In genomic region chr1:136141176-136141950, GRCm38 (mm10) we compare ENCODE assay signal across 8 mouse cellular contexts. TPM values are rescaled to one million over a fixed set of nuclear protein-coding genes. Genes with fewer than 3 reads are reported as not detected.
DNase-seq lines count a peak whose midpoint lies in the region; ATAC-seq lines count a peak whose summit lies in the region.

No protein-coding gene starts in this region.

- H3K9ac ChIP-seq in midbrain, embryonic 11.5 days (ENCODE audit: low read length) = no peak overlapping the region
- H3K9ac ChIP-seq in liver, embryonic 12.5 days = no peak overlapping the region
- H3K9ac ChIP-seq in neural tube, embryonic 14.5 days (replicated peaks; ENCODE audit: low read depth, low read length) = no peak overlapping the region

- H3K4me1 ChIP-seq in midbrain, embryonic 10.5 days = peaks cover 84% of the 10 kb centered on the region
- peaks cover 62% of the 10 kb centered on the region for H3K4me1 ChIP-seq in midbrain, embryonic 11.5 days (ENCODE audit: control insufficient read depth, insufficient read depth, low read length)
- H3K4me1 ChIP-seq in liver, embryonic 12.5 days = peaks cover 84% of the 10 kb centered on the region
- peaks cover 73% of the 10 kb centered on the region for H3K4me1 ChIP-seq in neural tube, embryonic 14.5 days (ENCODE audit: control insufficient read depth, insufficient read depth, low read length)

- WGBS in midbrain, embryonic 10.5 days = 83% methylated on average over 11 of the region's 11 CpGs
- WGBS in midbrain, embryonic 11.5 days = 85% methylated on average over 11 of the region's 11 CpGs
- WGBS in liver, embryonic 12.5 days (ENCODE audit: insufficient replicate concordance) = 59% methylated on average over 11 of the region's 11 CpGs
- WGBS in neural tube, embryonic 14.5 days = 85% methylated on average over 11 of the region's 11 CpGs

- peak overlapping the region; percentile 42 for H3K27ac ChIP-seq in midbrain, embryonic 10.5 days (replicated peaks)
- H3K27ac ChIP-seq in midbrain, embryonic 11.5 days (ENCODE audit: low read depth, low read length) = no peak overlapping the region
- 0 out of 2 replicates have a peak overlapping the region, but pooled peaks have one; percentile 17 for H3K27ac ChIP-seq in liver, embryonic 12.5 days
- peak overlapping the region; percentile 53 for H3K27ac ChIP-seq in neural tube, embryonic 14.5 days (ENCODE audit: low read depth, low read length)

- no peak for DNase-seq in cerebellum, adult 8-10 months
- no peak for DNase-seq in midbrain, embryonic 10.5 days (ENCODE audit: low spot score)
- no peak for DNase-seq in midbrain, embryonic 11.5 days (ENCODE audit: low spot score, missing footprints)
- DNase-seq in gastrocnemius, postnatal 14 days = no peak
- no peak for DNase-seq in thymus, postnatal 25 days

- no peak overlapping the region for H3K4me2 ChIP-seq in midbrain, embryonic 11.5 days
- 0 out of 2 replicates have a peak overlapping the region, but pooled peaks have one; percentile 96 for H3K4me2 ChIP-seq in liver, embryonic 12.5 days
- no peak overlapping the region for H3K4me2 ChIP-seq in neural tube, embryonic 14.5 days (ENCODE audit: low read depth, low read length)

- intact Hi-C loops in gastrocnemius, postnatal 14 days (cut with DNase I; ENCODE audit: low total_unique reads) = no loop called here

- H3K9me3 ChIP-seq in midbrain, embryonic 10.5 days (replicated peaks) = no peaks in the 10 kb centered on the region
- H3K9me3 ChIP-seq in midbrain, embryonic 11.5 days (ENCODE audit: control insufficient read depth, low read length) = no peaks in the 10 kb centered on the region
- no peaks in the 10 kb centered on the region for H3K9me3 ChIP-seq in liver, embryonic 12.5 days (replicated peaks)
- H3K9me3 ChIP-seq in neural tube, embryonic 14.5 days (ENCODE audit: control insufficient read depth, low read length) = no peaks in the 10 kb centered on the region

- peaks cover 26% of the 10 kb centered on the region for H3K27me3 ChIP-seq in midbrain, embryonic 10.5 days (ENCODE audit: low read depth, poor library complexity, severe bottlenecking)
- no peaks in the 10 kb centered on the region; the same call in 1 of the 2 replicates for H3K27me3 ChIP-seq in midbrain, embryonic 11.5 days (ENCODE audit: control insufficient read depth, insufficient read depth, low read length)
- H3K27me3 ChIP-seq in liver, embryonic 12.5 days (replicated peaks) = no peaks in the 10 kb centered on the region
- no peaks in the 10 kb centered on the region for H3K27me3 ChIP-seq in neural tube, embryonic 14.5 days (ENCODE audit: control insufficient read depth, insufficient read depth, low read length)

- 0 out of 2 replicates have a peak, but pooled peaks have one; percentile 2 for ATAC-seq in cerebellum, adult (ENCODE audit: insufficient number of reproducible peaks, low FRiP score, low TSS enrichment)
- no peak for ATAC-seq in midbrain, embryonic 11.5 days (ENCODE audit: low FRiP score)
- no peak for ATAC-seq in liver, embryonic 12.5 days
- no peak for ATAC-seq in neural tube, embryonic 14.5 days (ENCODE audit: low read depth)

- no peak overlapping the region for H3K4me3 ChIP-seq in midbrain, embryonic 10.5 days
- H3K4me3 ChIP-seq in midbrain, embryonic 11.5 days (ENCODE audit: low read depth, low read length) = no peak overlapping the region
- H3K4me3 ChIP-seq in liver, embryonic 12.5 days = no peak overlapping the region
- H3K4me3 ChIP-seq in neural tube, embryonic 14.5 days (ENCODE audit: low read depth, low read length) = no peak overlapping the region

- H3K36me3 ChIP-seq in midbrain, embryonic 10.5 days = peaks cover 15% of the 10 kb centered on the region
- H3K36me3 ChIP-seq in midbrain, embryonic 11.5 days (ENCODE audit: control insufficient read depth, insufficient read depth, low read length) = no peaks in the 10 kb centered on the region
- peaks cover 7% of the 10 kb centered on the region for H3K36me3 ChIP-seq in liver, embryonic 12.5 days
- peaks cover 9% of the 10 kb centered on the region; the same call in 1 of the 2 replicates for H3K36me3 ChIP-seq in neural tube, embryonic 14.5 days (ENCODE audit: control insufficient read depth, insufficient read depth, low read length)

RNA-seq across cellular contexts. Expression of gene Kif21b, which starts 10.2 kb away (rescaled TPM):
- polyA plus RNA-seq in midbrain, embryonic 10.5 days (2016; fragmentation: Nextera tagmentation; extraction: Ambion mirVana) = 4.9 and 9.5 TPM in 2 replicates
- polyA plus RNA-seq in midbrain, embryonic 11.5 days (2014; fragmentation: Nextera tagmentation; extraction: Ambion mirVana) = 11.9 and 12.9 TPM in 2 replicates
- polyA plus RNA-seq in liver, embryonic 12.5 days (2016; fragmentation: Nextera tagmentation; extraction: Ambion mirVana) = 2.9 and 3.6 TPM in 2 replicates
- 43.1 and 54.5 TPM in 2 replicates for polyA plus RNA-seq in neural tube, embryonic 14.5 days (2014; fragmentation: Nextera tagmentation; extraction: Ambion mirVana)
- under 1 TPM; 0.40 to 0.76 TPM for total RNA-seq in gastrocnemius, postnatal 14 days (2021)
